Mouse (Mus musculus) hindbrain, embryonic 12.5 days (tissue): ENCODE results near the gene Stx18. TPM values are rescaled to one million over a fixed set of nuclear protein-coding genes. Genes with fewer than 3 reads are reported as not detected.

Source experiments
- ATAC-seq: fragments of 200-750 bp; cut with Nextera tagmentation; 2 replicates; pipeline ENCODE4 v1.8.0; 2017; ENCODE audit warnings: moderate TSS enrichment; ENCODE audit not compliant: low FRiP score
- H3K27ac ChIP-seq: fragments of 300-500 bp; sonication (generic); 2 replicates; pipeline ENCODE4 v1.5.1; 2016; ENCODE audit warnings: mild to moderate bottlenecking
- H3K27me3 ChIP-seq: fragments of 300-500 bp; sonication (generic); 2 replicates; pipeline ENCODE4 v1.6.1; 2016; ENCODE audit warnings: mild to moderate bottlenecking
- H3K36me3 ChIP-seq: fragments of 300-500 bp; sonication (generic); 2 replicates; pipeline ENCODE4 v1.6.1; 2016; ENCODE audit warnings: mild to moderate bottlenecking
- H3K4me1 ChIP-seq: fragments of 300-500 bp; sonication (generic); 2 replicates; pipeline ENCODE4 v1.6.1; 2016
- H3K4me2 ChIP-seq: fragments of 300-500 bp; sonication (generic); replicated peaks from 2 replicates; pipeline ENCODE4 v1.6.1; 2016; ENCODE audit warnings: mild to moderate bottlenecking
- H3K4me3 ChIP-seq: fragments of 300-500 bp; sonication (generic); 2 replicates; pipeline ENCODE4 v1.5.1; 2016; ENCODE audit warnings: mild to moderate bottlenecking
- H3K9ac ChIP-seq: fragments of 300-500 bp; sonication (generic); 2 replicates; pipeline ENCODE4 v1.6.1; 2016; ENCODE audit warnings: mild to moderate bottlenecking, moderate library complexity
- H3K9me3 ChIP-seq: fragments of 300-500 bp; sonication (generic); replicated peaks from 2 replicates; pipeline ENCODE4 v1.6.1; 2016; ENCODE audit warnings: mild to moderate bottlenecking
- WGBS: fragments of 180-500 bp; shearing (Covaris S2); methylation state at CpG from one replicate; pipeline ENCODE4 v1.1.7; 2016; 5-methylcytosine and 5-hydroxymethylcytosine counted together
- polyA plus RNA-seq: library from polyadenylated mRNA; unstranded; fragments of >200 nt; fragmentation: Nextera tagmentation; extraction: Ambion mirVana; gene quantifications from 2 replicates; pipeline ENCODE4 v1.2.1, GENCODE M21; 2016

Stx18 gene
- 42.3 and 45.1 TPM in 2 replicates for polyA plus RNA-seq

DNA sequence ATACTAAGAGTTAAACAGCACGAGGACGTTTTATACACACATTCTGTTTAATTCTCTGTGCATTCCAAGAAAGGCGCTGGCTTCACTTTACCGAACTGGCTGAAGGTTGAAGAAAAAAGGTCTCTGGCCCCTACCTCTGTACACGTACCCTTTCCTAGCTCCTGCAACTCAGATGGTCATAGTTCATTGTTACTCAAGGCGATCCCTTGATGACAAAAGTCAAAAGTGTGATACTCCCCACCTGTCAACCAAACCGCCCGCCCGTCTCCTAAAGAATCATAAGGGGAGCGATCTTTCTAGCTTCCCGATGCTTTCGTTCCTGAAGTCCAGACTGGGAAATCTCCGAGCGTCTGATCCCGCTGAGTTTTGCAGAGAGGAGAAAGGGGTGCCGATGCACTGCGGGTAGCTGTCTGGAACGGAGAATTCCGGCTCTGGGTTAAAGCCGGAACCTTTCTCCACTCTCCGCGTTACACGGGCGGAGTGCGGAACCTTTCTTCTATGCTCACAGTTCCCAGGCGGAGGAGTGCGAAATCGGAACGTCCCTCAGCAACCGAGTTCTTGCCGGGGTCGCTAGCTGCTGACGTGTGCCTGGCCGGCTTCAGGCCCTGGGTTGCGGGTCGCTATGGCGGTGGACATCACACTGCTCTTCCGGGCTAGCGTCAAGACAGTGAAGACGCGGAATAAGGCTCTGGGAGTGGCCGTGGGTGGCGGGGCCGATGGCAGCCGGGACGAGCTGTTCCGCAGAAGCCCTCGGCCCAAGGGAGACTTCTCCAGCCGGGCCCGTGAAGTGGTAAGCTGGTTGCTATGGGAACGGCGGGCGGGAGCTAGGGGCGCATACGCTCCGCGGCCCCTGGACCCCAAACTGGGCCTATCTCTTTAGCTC is at the start of gene Stx18:
Gene Stx18 (plus strand): TSS at position 33 of the 883 bp plus-strand sequence.
- Histone ChIP-seq H3K36me3 (no peaks in the 10 kb centered on the region), H3K9me3 (no peaks in the 10 kb centered on the region), H3K9ac (peak within 1 kb of the TSS; percentile 87), H3K4me2 (peak within 1 kb of the TSS; percentile 79), H3K27ac (peak within 1 kb of the TSS; percentile 79), H3K27me3 (no peaks in the 10 kb centered on the region), H3K4me3 (peak within 1 kb of the TSS; percentile 87), H3K4me1 (peaks cover 17% of the 10 kb centered on the region)
- peak; percentile 95 for ATAC-seq
- WGBS: under 1% methylated on average over 57 of the region's 57 CpGs

DNA sequence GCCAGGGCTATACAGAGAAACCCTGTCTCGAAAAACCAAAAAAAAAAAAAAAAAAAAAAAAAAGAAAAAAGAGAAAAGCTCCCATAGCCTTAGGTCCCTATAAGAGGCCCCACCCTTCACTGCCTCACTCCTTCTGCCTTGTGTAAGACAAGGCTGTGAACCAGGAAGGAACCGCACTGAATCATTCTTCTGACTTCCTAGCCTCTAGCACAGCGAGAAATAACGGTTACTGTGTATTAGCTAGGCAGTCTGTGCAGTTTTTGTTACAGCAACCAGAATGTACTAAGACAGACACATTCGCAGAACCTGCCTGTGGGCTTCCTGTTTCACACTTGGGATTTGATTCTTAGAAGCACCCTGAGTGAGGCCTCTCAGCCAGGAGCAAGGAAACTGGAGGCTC is 46.2 kb upstream of the Stx18 start:
- no peaks in the 10 kb centered on the region for H3K4me1 ChIP-seq
- H3K4me3 ChIP-seq: no peak overlapping the region
- no peak overlapping the region for H3K4me2 ChIP-seq
- H3K27me3 ChIP-seq: no peaks in the 10 kb centered on the region
- ATAC-seq: no peak
- no peaks in the 10 kb centered on the region for H3K9me3 ChIP-seq
- no peak overlapping the region for H3K27ac ChIP-seq
- H3K36me3 ChIP-seq: no peaks in the 10 kb centered on the region
- H3K9ac ChIP-seq: no peak overlapping the region
- 86% methylated on average over 5 of the region's 5 CpGs for WGBS

- ATAC-seq: no peak; the same call in 1 of the 2 replicates
These were observed 39.7 kb upstream of the Stx18 start for GRCm38 (mm10) chr5:37998805-37999204.

DNA sequence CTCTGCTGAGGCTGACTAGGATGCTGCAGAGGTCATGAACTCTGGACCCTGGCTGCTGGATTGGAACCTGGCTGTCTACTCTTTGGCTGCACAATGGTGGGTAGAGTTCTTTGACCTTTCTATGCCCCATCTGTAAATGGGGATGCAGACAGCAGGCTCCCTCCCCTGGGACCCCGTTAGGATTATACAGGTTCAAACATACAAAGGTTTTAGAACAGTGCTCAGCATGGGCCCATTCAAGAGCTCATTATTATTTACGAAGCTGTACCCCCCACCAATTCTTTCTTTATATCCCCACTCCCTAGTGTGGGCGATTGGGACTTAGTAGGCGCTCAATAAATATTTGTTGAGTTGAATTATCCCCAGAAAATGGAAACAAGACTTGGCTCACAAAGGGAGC is 36.0 kb upstream of the Stx18 start:
- H3K36me3 ChIP-seq: no peaks in the 10 kb centered on the region
- no peak overlapping the region for H3K27ac ChIP-seq
- ATAC-seq: no peak
- no peak overlapping the region for H3K4me3 ChIP-seq
- H3K4me2 ChIP-seq: no peak overlapping the region
- no peak overlapping the region for H3K9ac ChIP-seq
- no peaks in the 10 kb centered on the region for H3K9me3 ChIP-seq
- 27% methylated on average over 4 of the region's 4 CpGs for WGBS
- peaks cover 7% of the 10 kb centered on the region for H3K27me3 ChIP-seq
- H3K4me1 ChIP-seq: peaks cover 24% of the 10 kb centered on the region

More at GRCm38 (mm10) chr5:37998805-37999204, 39.7 kb upstream of the Stx18 start:
- Histone ChIP-seq H3K9ac (no peak overlapping the region), H3K36me3 (no peaks in the 10 kb centered on the region), H3K4me3 (no peak overlapping the region), H3K4me1 (peaks cover 6% of the 10 kb centered on the region; the same call in 1 of the 2 replicates), H3K27ac (no peak overlapping the region), H3K4me2 (no peak overlapping the region), H3K27me3 (peaks cover under 1% of the 10 kb centered on the region; the same call in 1 of the 2 replicates), H3K9me3 (no peaks in the 10 kb centered on the region)
- WGBS: 67% methylated on average over 2 of the region's 2 CpGs

DNA sequence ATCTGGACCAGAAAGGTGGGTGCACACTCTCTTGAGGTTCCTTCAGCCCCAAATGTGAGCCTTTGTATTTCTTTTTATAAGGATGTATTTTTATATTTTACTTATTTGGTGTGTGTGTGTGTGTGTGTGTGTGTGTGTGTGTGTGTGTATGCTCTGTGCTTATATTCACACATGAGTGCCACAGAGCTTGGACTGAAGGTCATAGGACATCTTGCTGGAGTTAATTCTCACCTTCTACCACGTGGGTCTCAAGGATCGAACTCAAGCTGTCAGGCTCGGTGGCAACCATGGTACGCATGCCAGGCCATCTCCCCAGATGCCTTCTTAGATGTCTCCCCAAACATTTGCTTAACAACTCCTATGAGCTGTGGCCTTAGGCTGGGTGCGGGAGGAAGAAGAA is 33.8 kb upstream of the Stx18 start:
- H3K4me2 ChIP-seq: no peak overlapping the region
- ATAC-seq: no peak
- 92% methylated on average over 5 of the region's 5 CpGs for WGBS
- H3K27me3 ChIP-seq: peaks cover 18% of the 10 kb centered on the region
- H3K4me3 ChIP-seq: no peak overlapping the region
- no peak overlapping the region for H3K9ac ChIP-seq
- H3K4me1 ChIP-seq: peaks cover 21% of the 10 kb centered on the region
- H3K27ac ChIP-seq: no peak overlapping the region
- no peaks in the 10 kb centered on the region for H3K36me3 ChIP-seq
- H3K9me3 ChIP-seq: no peaks in the 10 kb centered on the region

DNA sequence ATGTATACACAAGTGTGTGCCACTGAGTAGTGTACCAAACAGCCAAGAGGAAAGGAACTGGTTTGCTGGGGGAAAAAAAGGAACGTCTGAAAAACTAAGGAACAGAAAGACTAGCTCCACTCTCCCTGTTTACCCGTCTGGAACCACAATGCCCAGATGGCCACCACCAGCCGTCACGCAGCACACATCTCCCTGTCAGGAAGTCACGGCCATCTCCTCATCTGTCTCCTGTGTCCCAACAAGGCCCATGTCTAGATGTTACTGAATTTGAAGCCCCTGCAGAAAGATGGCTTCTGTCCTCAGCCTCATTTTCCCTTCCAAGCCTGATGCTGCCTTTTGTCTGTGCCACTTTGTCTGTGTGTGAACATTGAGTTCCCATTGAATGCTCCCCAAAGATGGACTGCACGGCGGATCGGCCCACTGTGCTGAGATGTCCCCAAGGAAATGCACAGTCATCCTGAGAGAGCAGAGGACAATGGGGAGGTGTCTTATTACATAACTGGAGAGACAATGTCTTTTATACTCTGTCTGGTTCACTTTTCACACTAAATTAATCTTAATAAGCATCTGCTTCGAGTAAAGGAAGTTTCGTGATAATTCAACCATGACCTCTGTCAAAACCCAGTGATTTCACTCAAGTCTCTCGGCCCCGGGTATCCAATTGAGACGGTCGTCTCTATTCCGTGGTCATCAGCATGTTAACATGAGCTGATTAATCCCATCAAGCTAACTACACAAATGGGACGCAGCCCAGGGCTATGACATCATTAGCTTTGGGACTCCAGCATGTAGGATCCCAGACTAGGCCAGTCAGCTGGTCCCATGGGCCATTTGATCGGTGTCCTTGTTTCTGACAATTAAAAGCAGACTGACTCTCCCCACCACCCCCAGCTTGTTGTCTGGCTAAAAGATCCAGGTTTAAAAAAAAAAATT is 31.9 kb upstream of the Stx18 start:
- no peaks in the 10 kb centered on the region for H3K9me3 ChIP-seq
- WGBS: 29% methylated on average over 17 of the region's 17 CpGs
- H3K4me3 ChIP-seq: no peak overlapping the region
- no peak overlapping the region for H3K4me2 ChIP-seq
- no peak overlapping the region for H3K27ac ChIP-seq
- no peak overlapping the region for H3K9ac ChIP-seq
- ATAC-seq: peak; percentile 79
- H3K36me3 ChIP-seq: no peaks in the 10 kb centered on the region
- H3K4me1 ChIP-seq: peaks cover 18% of the 10 kb centered on the region
- H3K27me3 ChIP-seq: peaks cover 22% of the 10 kb centered on the region

GRCm38 (mm10) chr5:38009071-38009470 is 29.5 kb upstream of the Stx18 start:
- WGBS: 90% methylated on average over 4 of the region's 4 CpGs
- Histone ChIP-seq H3K9ac (no peak overlapping the region), H3K4me2 (no peak overlapping the region), H3K36me3 (no peaks in the 10 kb centered on the region), H3K27me3 (peaks cover 19% of the 10 kb centered on the region), H3K4me3 (no peak overlapping the region), H3K27ac (no peak overlapping the region), H3K9me3 (no peaks in the 10 kb centered on the region), H3K4me1 (peaks cover 18% of the 10 kb centered on the region)
- ATAC-seq: no peak

DNA sequence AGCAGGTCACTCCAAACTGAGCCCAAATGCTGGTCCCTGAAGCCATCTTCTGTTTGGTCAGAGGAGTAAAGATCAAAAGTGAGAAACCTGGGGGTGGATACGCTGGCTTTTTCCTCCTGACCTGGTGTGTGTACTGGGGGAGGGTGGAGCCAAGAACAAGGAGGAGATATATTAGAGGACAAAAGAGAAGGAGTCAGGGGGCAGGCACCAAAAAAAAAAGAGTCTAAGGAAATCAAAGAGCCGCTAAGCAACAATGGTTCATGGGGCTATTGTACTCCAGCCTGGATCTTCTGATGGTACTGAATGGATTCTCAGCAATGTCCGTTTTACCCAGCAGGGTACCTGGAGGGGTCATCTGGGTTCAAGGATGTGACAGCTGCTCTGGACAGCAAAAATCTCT is 23.6 kb upstream of the Stx18 start:
- Histone ChIP-seq H3K36me3 (no peaks in the 10 kb centered on the region), H3K9ac (no peak overlapping the region), H3K27ac (no peak overlapping the region), H3K4me1 (no peaks in the 10 kb centered on the region), H3K4me3 (no peak overlapping the region), H3K27me3 (peaks cover 4% of the 10 kb centered on the region; the same call in 1 of the 2 replicates), H3K9me3 (0 out of 2 replicates have a peak, but pooled peaks cover 5% of the 10 kb centered on the region), H3K4me2 (no peak overlapping the region)
- no peak for ATAC-seq
- 29% methylated on average over 3 of the region's 3 CpGs for WGBS

DNA sequence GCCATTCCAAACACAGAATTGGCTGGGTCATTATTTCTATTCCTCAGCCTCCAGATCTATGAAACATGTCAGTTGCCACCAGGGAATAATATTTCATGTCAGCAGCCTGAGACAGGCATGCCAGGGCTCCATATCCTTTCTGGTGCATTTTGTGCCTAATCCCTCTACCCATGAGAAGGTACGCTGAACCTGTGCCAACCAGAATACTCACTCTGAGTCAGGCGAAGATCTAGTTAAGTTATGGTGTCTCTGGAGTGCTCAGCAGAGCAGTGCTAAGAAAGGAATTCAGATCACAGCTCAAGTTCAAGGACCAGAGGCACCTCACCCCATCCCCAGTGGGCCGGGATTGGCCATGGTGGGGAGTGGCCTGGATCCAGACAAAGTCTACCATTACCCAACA is 21.6 kb upstream of the Stx18 start:
- H3K27me3 ChIP-seq: no peaks in the 10 kb centered on the region
- no peak overlapping the region for H3K4me3 ChIP-seq
- H3K9ac ChIP-seq: no peak overlapping the region
- no peak overlapping the region for H3K4me2 ChIP-seq
- no peak overlapping the region for H3K27ac ChIP-seq
- no peak for ATAC-seq
- 0 out of 2 replicates have a peak, but pooled peaks cover 5% of the 10 kb centered on the region for H3K9me3 ChIP-seq
- H3K36me3 ChIP-seq: no peaks in the 10 kb centered on the region
- 88% methylated on average over 3 of the region's 3 CpGs for WGBS
- no peaks in the 10 kb centered on the region for H3K4me1 ChIP-seq

GRCm38 (mm10) chr5:38027656-38028055 is 10.9 kb upstream of the Stx18 start:
- Histone ChIP-seq H3K9me3 (no peaks in the 10 kb centered on the region), H3K9ac (no peak overlapping the region), H3K27ac (no peak overlapping the region), H3K4me1 (no peaks in the 10 kb centered on the region), H3K4me3 (no peak overlapping the region), H3K36me3 (no peaks in the 10 kb centered on the region), H3K4me2 (no peak overlapping the region), H3K27me3 (no peaks in the 10 kb centered on the region)
- ATAC-seq: no peak
- WGBS: 85% methylated on average over 5 of the region's 5 CpGs

GRCm38 (mm10) chr5:38038274-38038673 is 268 bp upstream of the Stx18 start:
- H3K9me3 ChIP-seq: no peaks in the 10 kb centered on the region
- H3K9ac ChIP-seq: peak overlapping the region; percentile 87
- WGBS: 19% methylated on average over 9 of the region's 9 CpGs
- H3K36me3 ChIP-seq: no peaks in the 10 kb centered on the region
- H3K27me3 ChIP-seq: peaks cover 4% of the 10 kb centered on the region; the same call in 1 of the 2 replicates
- 0 out of 2 replicates have a peak, but pooled peaks have one; percentile 5 for ATAC-seq
- peak overlapping the region; percentile 87 for H3K4me3 ChIP-seq
- peaks cover 17% of the 10 kb centered on the region for H3K4me1 ChIP-seq
- H3K27ac ChIP-seq: no peak overlapping the region
- H3K4me2 ChIP-seq: peak overlapping the region; percentile 79

DNA sequence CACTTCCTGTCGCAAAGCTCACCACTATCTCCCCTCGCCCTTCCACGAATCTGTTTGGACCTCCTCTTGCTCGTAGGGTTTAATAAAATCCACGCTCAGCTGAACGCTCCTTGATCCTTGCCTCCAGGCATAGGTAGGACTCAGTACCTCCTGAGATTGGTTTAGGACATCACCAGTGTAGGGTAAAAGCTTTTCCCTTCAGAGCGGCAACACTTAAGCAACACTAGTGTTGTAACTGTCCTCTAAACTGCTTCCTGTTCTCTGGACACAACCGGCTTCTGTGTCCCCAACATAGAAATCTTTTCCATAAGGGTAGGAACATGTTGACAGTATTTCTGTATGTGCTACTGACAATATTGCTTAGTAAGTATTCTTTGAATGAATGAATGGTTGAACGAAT is 1.3 kb downstream of the Stx18 start:
- Histone ChIP-seq H3K36me3 (no peaks in the 10 kb centered on the region), H3K9ac (peak overlapping the region; percentile 87), H3K27me3 (no peaks in the 10 kb centered on the region), H3K4me3 (peak overlapping the region; percentile 87), H3K9me3 (no peaks in the 10 kb centered on the region), H3K27ac (no peak overlapping the region), H3K4me1 (peaks cover 17% of the 10 kb centered on the region), H3K4me2 (peak overlapping the region; percentile 79)
- 35% methylated on average over 9 of the region's 9 CpGs for WGBS
- peak; percentile 18; the same call in 1 of the 2 replicates for ATAC-seq
